Mouse (Mus musculus): ENCODE measurements around the gene Miox.

GRCm38 (mm10) chr15:89336422-89336821, 2.2 kb downstream of the Miox start:
- TF ChIP-seq CTCF (IDR thresholded peaks at IDR 0.05; ENCODE audit: insufficient read depth, low read length) (no peak), POLR2A (IDR thresholded peaks at IDR 0.05; ENCODE audit: borderline replicate concordance, extremely low read depth, low read depth, low read length) (no peak)

Measured in lung, adult 2 months (tissue).